Mouse (Mus musculus): ENCODE data around the gene Pheta2. TPM values are rescaled to one million over a fixed set of nuclear protein-coding genes. Genes with fewer than 3 reads are reported as not detected.

Pheta2 gene
- 7.2 and 7.9 TPM in 2 replicates for polyA plus RNA-seq (2015; fragmentation: Nextera tagmentation; extraction: Ambion mirVana)

GRCm38 (mm10) chr15:82338593-82339112 is at the start of gene Pheta2, which contains the start of the genes Naga and Smdt1:
Pheta2 (plus strand) TSS chr15:82338942.
Naga (minus strand) TSS chr15:82338925.
Smdt1 (plus strand) TSS chr15:82338959.

GRCm38 (mm10) chr15:82298764-82299561 is 39.8 kb upstream of the Pheta2 start, which contains the start of gene Wbp2nl:
Wbp2nl (plus strand) TSS chr15:82298954.

GRCm38 (mm10) chr15:82354126-82354945 is 15.6 kb downstream of the Pheta2 start, which contains the start of gene Ndufa6:
Ndufa6 (minus strand) TSS chr15:82354322.

GRCm38 (mm10) chr15:82379871-82380713 is 41.4 kb downstream of the Pheta2 start, which contains the start of gene Cyp2d22:
Cyp2d22 (minus strand) TSS chr15:82380260.

GRCm38 (mm10) chr15:82393922-82394321 is 55.2 kb downstream of the Pheta2 start, which contains the start of gene Cyp2d11:
Cyp2d11 (minus strand) TSS chr15:82394022.

Small RNAs within 50 kb of the gene (microRNA-seq; reads per million reads assigned to microRNA genes)
- gene Mir7684, result 0 reads per million in 2 experiments

Other genes with a start within 250 kb of the Pheta2 start
- gene Ccdc134, start 211.0 kb upstream of the Pheta2 start, polyA plus RNA-seq (2015; fragmentation: Nextera tagmentation; extraction: Ambion mirVana), result 35.9 and 41.2 TPM in 2 replicates
- 53.6 and 63.8 TPM in 2 replicates for gene Srebf2, start 191.8 kb upstream of the Pheta2 start, polyA plus RNA-seq (2015; fragmentation: Nextera tagmentation; extraction: Ambion mirVana)
- not detected in 2 replicates for gene Shisa8, start 126.1 kb upstream of the Pheta2 start, polyA plus RNA-seq (2015; fragmentation: Nextera tagmentation; extraction: Ambion mirVana)
- gene Tnfrsf13c, start 114.6 kb upstream of the Pheta2 start, polyA plus RNA-seq (2015; fragmentation: Nextera tagmentation; extraction: Ambion mirVana), result not detected in 2 replicates
- gene Cenpm, start 94.2 kb upstream of the Pheta2 start, polyA plus RNA-seq (2015; fragmentation: Nextera tagmentation; extraction: Ambion mirVana), result 16.6 and 17.2 TPM in 2 replicates
- gene 1500009C09Rik, start 86.5 kb upstream of the Pheta2 start, polyA plus RNA-seq (2015; fragmentation: Nextera tagmentation; extraction: Ambion mirVana), result not detected in 2 replicates
- 0.36 and 0.61 TPM in 2 replicates for gene Sept3, start 64.0 kb upstream of the Pheta2 start, polyA plus RNA-seq (2015; fragmentation: Nextera tagmentation; extraction: Ambion mirVana)
- gene Wbp2nl, start 40.0 kb upstream of the Pheta2 start, polyA plus RNA-seq (2015; fragmentation: Nextera tagmentation; extraction: Ambion mirVana), result 0.13 TPM in 1 of 2 replicates, not detected in the other
- 22.9 and 32.5 TPM in 2 replicates for gene Naga, start within 50 bp of the Pheta2 start, polyA plus RNA-seq (2015; fragmentation: Nextera tagmentation; extraction: Ambion mirVana)
- 287 and 311 TPM in 2 replicates for gene Smdt1, start within 50 bp of the Pheta2 start, polyA plus RNA-seq (2015; fragmentation: Nextera tagmentation; extraction: Ambion mirVana)
- gene Ndufa6, start 15.4 kb downstream of the Pheta2 start, polyA plus RNA-seq (2015; fragmentation: Nextera tagmentation; extraction: Ambion mirVana), result 708 and 911 TPM in 2 replicates
- 9.3 and 11.8 TPM in 2 replicates for gene Cyp2d22, start 41.3 kb downstream of the Pheta2 start, polyA plus RNA-seq (2015; fragmentation: Nextera tagmentation; extraction: Ambion mirVana)
- gene Cyp2d11, start 55.1 kb downstream of the Pheta2 start, polyA plus RNA-seq (2015; fragmentation: Nextera tagmentation; extraction: Ambion mirVana), result not detected in 2 replicates
- gene Cyp2d10, start 68.3 kb downstream of the Pheta2 start, polyA plus RNA-seq (2015; fragmentation: Nextera tagmentation; extraction: Ambion mirVana), result 0.11 and 0.22 TPM in 2 replicates
- gene Cyp2d9, start 94.5 kb downstream of the Pheta2 start, polyA plus RNA-seq (2015; fragmentation: Nextera tagmentation; extraction: Ambion mirVana), result 0.19 TPM in 1 of 2 replicates, not detected in the other
- not detected in 2 replicates for gene Cyp2d12, start 216.1 kb downstream of the Pheta2 start, polyA plus RNA-seq (2015; fragmentation: Nextera tagmentation; extraction: Ambion mirVana)

Data from skeletal muscle tissue, postnatal 0 days (tissue).